Comparison of ENCODE assay signal across 10 mouse cellular contexts in the genomic region with DNA sequence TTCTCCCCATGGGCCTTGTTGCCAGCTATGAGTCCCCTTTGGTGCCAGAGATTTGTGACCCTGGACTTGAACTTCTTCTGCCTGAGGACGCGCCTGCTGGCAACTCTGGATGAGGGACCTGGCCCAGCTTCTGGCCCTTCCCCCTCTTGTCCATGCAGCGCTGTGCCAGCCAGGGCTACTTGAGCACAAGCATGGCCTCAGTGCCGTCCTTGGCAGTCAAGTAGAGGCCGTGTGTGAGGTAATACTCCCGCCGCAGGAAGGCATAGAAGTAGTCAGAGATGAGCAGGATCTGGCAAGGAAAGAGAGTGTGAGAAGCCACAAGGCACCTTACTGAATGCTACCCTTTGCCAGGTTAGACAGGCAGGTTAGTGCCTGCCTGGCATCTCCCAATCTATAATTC. TPM values are rescaled to one million over a fixed set of nuclear protein-coding genes. Genes with fewer than 3 reads are reported as not detected.
DNase-seq lines count a peak whose midpoint lies in the region; ATAC-seq and TF ChIP-seq lines count a peak whose summit lies in the region.
"Had no signal": no experiment of that assay in that cellular context is flagged by ENCODE, and none has a peak within 500 bp of the region (broad histone marks: within the 10 kb centered on the region; RNA-seq: fewer than 3 reads in every experiment).

No protein-coding gene starts in this region.

- ATAC-seq in hindbrain, embryonic 13.5 days (ENCODE audit: low FRiP score): no peak
- no peak for ATAC-seq in hindbrain, postnatal 0 days
- no peak for ATAC-seq in forebrain, embryonic 13.5 days

- H3K27ac ChIP-seq in hindbrain, embryonic 13.5 days: no peak overlapping the region
- no peak overlapping the region for H3K27ac ChIP-seq in hindbrain, postnatal 0 days
- no peak overlapping the region for H3K27ac ChIP-seq in forebrain, embryonic 13.5 days
- H3K27ac ChIP-seq: liver, embryonic 13.5 days had no signal

- no peak for DNase-seq in hindbrain, postnatal 0 days (ENCODE audit: low spot score)
- DNase-seq in adrenal gland, adult 8-10 months: peak; percentile 95
- DNase-seq in cerebellum, postnatal 14 days: peak; percentile 72 to 74
- peak; percentile 58 for DNase-seq in heart, postnatal 36 days
- no peak for DNase-seq in left cerebral cortex, adult 8-10 months (ENCODE audit: low spot score in 2 of 2)
- no peak for DNase-seq in retina, postnatal 1 day
- DNase-seq: kidney, postnatal 14 days; liver, embryonic 13.5 days had no signal

- H3K27me3 ChIP-seq in hindbrain, embryonic 13.5 days: no peaks in the 10 kb centered on the region
- no peaks in the 10 kb centered on the region for H3K27me3 ChIP-seq in hindbrain, postnatal 0 days (ENCODE audit: insufficient read depth, low read length)
- H3K27me3 ChIP-seq in forebrain, embryonic 13.5 days: no peaks in the 10 kb centered on the region
- H3K27me3 ChIP-seq: liver, embryonic 13.5 days had no signal

- H3K4me2 ChIP-seq in hindbrain, embryonic 13.5 days: no peak overlapping the region
- H3K4me2 ChIP-seq in hindbrain, postnatal 0 days (ENCODE audit: low read depth, low read length): no peak overlapping the region
- no peak overlapping the region for H3K4me2 ChIP-seq in forebrain, embryonic 13.5 days

- H3K4me3 ChIP-seq in hindbrain, embryonic 13.5 days: no peak overlapping the region
- H3K4me3 ChIP-seq in hindbrain, postnatal 0 days (ENCODE audit: low read length): no peak overlapping the region
- H3K4me3 ChIP-seq in forebrain, embryonic 13.5 days: no peak overlapping the region
- H3K4me3 ChIP-seq: liver, embryonic 13.5 days had no signal

- TF ChIP-seq CTCF in hindbrain, postnatal 0 days (IDR thresholded peaks at IDR 0.05; ENCODE audit: low read depth): no peak

- peak overlapping the region; percentile 95; the same call in 1 of the 2 replicates for H3K9ac ChIP-seq in hindbrain, embryonic 13.5 days
- no peak overlapping the region for H3K9ac ChIP-seq in hindbrain, postnatal 0 days (replicated peaks; ENCODE audit: low read length)
- H3K9ac ChIP-seq in forebrain, embryonic 13.5 days: no peak overlapping the region
- H3K9ac ChIP-seq: liver, embryonic 13.5 days had no signal

- intact Hi-C loops in heart, postnatal 36 days (cut with DNase I): no loop called here

- H3K36me3 ChIP-seq in hindbrain, embryonic 13.5 days: peaks cover 28% of the 10 kb centered on the region
- peaks cover 4% of the 10 kb centered on the region; the same call in 1 of the 2 replicates for H3K36me3 ChIP-seq in hindbrain, postnatal 0 days (ENCODE audit: insufficient read depth, low read length)
- H3K36me3 ChIP-seq in forebrain, embryonic 13.5 days (ENCODE audit: poor library complexity, severe bottlenecking): peaks cover 36% of the 10 kb centered on the region

- peaks cover 11% of the 10 kb centered on the region for H3K4me1 ChIP-seq in hindbrain, embryonic 13.5 days (replicated peaks)
- H3K4me1 ChIP-seq in hindbrain, postnatal 0 days (ENCODE audit: insufficient read depth, low read length): no peaks in the 10 kb centered on the region; the same call in 1 of the 2 replicates
- peaks cover 9% of the 10 kb centered on the region for H3K4me1 ChIP-seq in forebrain, embryonic 13.5 days

- 87% methylated on average over 7 of the region's 7 CpGs for WGBS in hindbrain, embryonic 13.5 days
- 73% methylated on average over 7 of the region's 7 CpGs for WGBS in hindbrain, postnatal 0 days
- 87% methylated on average over 7 of the region's 7 CpGs for WGBS in forebrain, embryonic 13.5 days

- no peaks in the 10 kb centered on the region for H3K9me3 ChIP-seq in hindbrain, embryonic 13.5 days
- H3K9me3 ChIP-seq in hindbrain, postnatal 0 days (ENCODE audit: low read length): no peaks in the 10 kb centered on the region
- no peaks in the 10 kb centered on the region for H3K9me3 ChIP-seq in forebrain, embryonic 13.5 days (replicated peaks)
- H3K9me3 ChIP-seq: liver, embryonic 13.5 days had no signal

RNA-seq across cellular contexts. Expression of a gene that starts 2.3 kb away (rescaled TPM):
- 415 and 421 TPM in 2 replicates for polyA plus RNA-seq in hindbrain, embryonic 13.5 days (2015; fragmentation: Nextera tagmentation; extraction: Ambion mirVana)
- 618 and 737 TPM in 2 replicates for total RNA-seq in hindbrain, postnatal 0 days (2014; rRNA removed)
- 853 and 903 TPM in 2 replicates for polyA plus RNA-seq in hindbrain, postnatal 0 days (2015; fragmentation: Nextera tagmentation; extraction: Ambion mirVana)
- 100 to 1,000 TPM; 298 to 859 (median 554) TPM for total RNA-seq in adrenal gland, adult 8-10 months (2022)
- total RNA-seq in heart, postnatal 36 days (2021): 100 to 1,000 TPM; 729 to 769 TPM
- 100 to 1,000 TPM; 303 to 332 (median 311) TPM for total RNA-seq in left cerebral cortex, adult 8-10 months (2022)
- polyA plus RNA-seq in forebrain, embryonic 13.5 days (2015; fragmentation: Nextera tagmentation; extraction: Ambion mirVana): 209 and 234 TPM in 2 replicates

RNA-seq across cellular contexts. Expression of a gene that starts 42.0 kb away (rescaled TPM):
- polyA plus RNA-seq in hindbrain, embryonic 13.5 days (2015; fragmentation: Nextera tagmentation; extraction: Ambion mirVana): 666 and 685 TPM in 2 replicates
- total RNA-seq in hindbrain, postnatal 0 days (2014; rRNA removed): 264 and 266 TPM in 2 replicates
- polyA plus RNA-seq in hindbrain, postnatal 0 days (2015; fragmentation: Nextera tagmentation; extraction: Ambion mirVana): 725 and 778 TPM in 2 replicates
- 100 to 1,000 TPM; 209 to 378 (median 290) TPM for total RNA-seq in adrenal gland, adult 8-10 months (2022)
- 100 to 1,000 TPM; 165 to 186 TPM for total RNA-seq in heart, postnatal 36 days (2021)
- total RNA-seq in left cerebral cortex, adult 8-10 months (2022): 100 to 1,000 TPM; 217 to 305 (median 251) TPM
- 608 and 639 TPM in 2 replicates for polyA plus RNA-seq in forebrain, embryonic 13.5 days (2015; fragmentation: Nextera tagmentation; extraction: Ambion mirVana)

Comparison
In these comparisons a context has a peak if more than half of its experiments do, and no peak if none do; other contexts are left out.
1. DNase-seq: peak in adrenal gland, adult 8-10 months (single experiment), cerebellum, postnatal 14 days (2 of 2) and heart, postnatal 36 days (2 of 2); none in hindbrain, postnatal 0 days (single experiment), left cerebral cortex, adult 8-10 months (0 of 2) and retina, postnatal 1 day (single experiment).